Mouse (Mus musculus): ENCODE measurements around the gene Gm33815.
"Not testable (repeated sequence)": the region's sequence is repeated elsewhere in the genome, so short reads cannot be mapped to it uniquely, and the experiment has no call there.

Gene Gm33815

DNA sequence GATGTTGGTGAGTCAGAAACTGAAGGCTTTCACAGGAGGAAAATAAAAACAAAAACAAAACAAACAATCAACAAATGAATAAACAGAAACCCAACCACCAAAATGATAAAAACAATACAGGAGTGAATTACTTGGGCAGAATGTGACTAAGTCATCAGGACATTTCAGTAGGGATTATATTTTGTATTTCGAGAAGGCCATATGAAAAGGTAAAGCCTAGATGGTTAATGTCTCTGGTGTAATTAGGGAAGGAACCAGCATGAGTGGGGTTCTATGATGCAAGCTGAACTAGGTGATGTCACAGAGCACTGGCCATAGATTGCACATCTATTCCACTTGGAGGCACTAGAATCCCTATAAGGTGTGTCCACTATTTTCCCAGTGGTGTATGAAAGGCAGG lies at the start of gene Gm33815:
TSS of gene Gm33815 (plus strand) at position 301 of the 400 bp plus-strand sequence.
- DNase-seq (ENCODE audit: inconsistent age in 2 of 2, low spot score in 1 of 2), result not testable (repeated sequence)

All from adrenal gland, adult (tissue).